ENCODE assay signal across 8 mouse cellular contexts in the genomic region with DNA sequence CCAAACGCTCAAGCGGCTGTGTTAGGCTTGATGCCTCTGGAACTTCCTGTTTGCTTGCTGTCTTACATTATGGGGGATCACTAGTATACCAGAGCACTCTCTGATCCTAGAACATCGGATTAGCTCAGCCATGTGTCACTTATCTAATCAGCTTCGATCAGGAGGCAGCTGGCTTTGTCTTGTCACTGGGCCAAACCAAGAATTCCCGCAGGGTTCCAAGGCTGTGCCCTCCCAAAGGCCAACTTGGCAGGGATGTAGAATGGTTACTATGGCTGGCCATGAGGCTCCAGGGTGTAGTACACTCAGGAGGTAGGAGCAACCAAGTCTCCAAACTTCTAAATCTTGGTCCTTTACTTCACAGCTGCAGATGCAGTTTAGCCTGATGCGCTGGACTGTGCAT. TPM values are rescaled to one million over a fixed set of nuclear protein-coding genes. Genes with fewer than 3 reads are reported as not detected.
DNase-seq lines count a peak whose midpoint lies in the region; ATAC-seq and TF ChIP-seq lines count a peak whose summit lies in the region.

No protein-coding gene starts in this region.

- peak overlapping the region; percentile 92 for H3K4me2 ChIP-seq in kidney, postnatal 0 days (ENCODE audit: low read length)
- peak overlapping the region; percentile 66 for H3K4me2 ChIP-seq in intestine, embryonic 16.5 days (ENCODE audit: low read depth, low read length)
- H3K4me2 ChIP-seq in neural tube, embryonic 15.5 days, result peak overlapping the region; percentile 98

- peak overlapping the region; percentile 92 for H3K27ac ChIP-seq in kidney, postnatal 0 days
- peak overlapping the region; percentile 97 for H3K27ac ChIP-seq in intestine, embryonic 16.5 days (ENCODE audit: low read length)
- H3K27ac ChIP-seq in neural tube, embryonic 15.5 days (replicated peaks), result peak overlapping the region; percentile 90

- H3K36me3 ChIP-seq in kidney, postnatal 0 days (ENCODE audit: insufficient read depth, low read length), result peaks cover 16% of the 10 kb centered on the region
- peaks cover 31% of the 10 kb centered on the region for H3K36me3 ChIP-seq in erythroblast, embryonic 14.5 days (ENCODE audit: control insufficient read depth)
- peaks cover 21% of the 10 kb centered on the region; the same call in 1 of the 2 replicates for H3K36me3 ChIP-seq in intestine, embryonic 16.5 days (ENCODE audit: control insufficient read depth, insufficient read depth, low read length)
- peaks cover 7% of the 10 kb centered on the region for H3K36me3 ChIP-seq in neural tube, embryonic 15.5 days

- no peaks in the 10 kb centered on the region for H3K9me3 ChIP-seq in kidney, postnatal 0 days (replicated peaks; ENCODE audit: low read length)
- no peaks in the 10 kb centered on the region; the same call in 1 of the 2 replicates for H3K9me3 ChIP-seq in erythroblast, embryonic 14.5 days (ENCODE audit: control insufficient read depth, low read length)
- no peaks in the 10 kb centered on the region for H3K9me3 ChIP-seq in intestine, embryonic 16.5 days (ENCODE audit: control insufficient read depth, low read length)
- H3K9me3 ChIP-seq in neural tube, embryonic 15.5 days (replicated peaks), result no peaks in the 10 kb centered on the region

- H3K4me1 ChIP-seq in kidney, postnatal 0 days (replicated peaks; ENCODE audit: insufficient read depth, low read length), result peaks cover 16% of the 10 kb centered on the region
- peaks cover 60% of the 10 kb centered on the region for H3K4me1 ChIP-seq in erythroblast, embryonic 14.5 days (ENCODE audit: control insufficient read depth)
- peaks cover 29% of the 10 kb centered on the region for H3K4me1 ChIP-seq in intestine, embryonic 16.5 days (ENCODE audit: control insufficient read depth, insufficient read depth, low read length)
- H3K4me1 ChIP-seq in neural tube, embryonic 15.5 days, result peaks cover 25% of the 10 kb centered on the region

- H3K4me3 ChIP-seq in kidney, postnatal 0 days (replicated peaks; ENCODE audit: low read depth, low read length), result peak overlapping the region; percentile 74; the same call in 1 of the 2 replicates
- peak overlapping the region; percentile 82 for H3K4me3 ChIP-seq in erythroblast, embryonic 14.5 days (replicated peaks)
- H3K4me3 ChIP-seq in intestine, embryonic 16.5 days (ENCODE audit: low read length), result peak overlapping the region; percentile 92
- H3K4me3 ChIP-seq in neural tube, embryonic 15.5 days (replicated peaks), result peak overlapping the region; percentile 82

- peak overlapping the region; percentile 86 for H3K9ac ChIP-seq in kidney, postnatal 0 days (ENCODE audit: low read depth, low read length)
- H3K9ac ChIP-seq in intestine, embryonic 16.5 days (ENCODE audit: low read depth, low read length), result peak overlapping the region; percentile 96
- H3K9ac ChIP-seq in neural tube, embryonic 15.5 days (replicated peaks), result peak overlapping the region; percentile 65

- no peak for DNase-seq in kidney, postnatal 0 days (ENCODE audit: low spot score)
- DNase-seq in kidney, postnatal 4 days, result no peak
- DNase-seq in NIH3T3 (ENCODE audit: low read depth), result peak; percentile 77
- DNase-seq in thymus, postnatal 4 days, result no peak
- no peak for DNase-seq in thymus, postnatal 25 days

- no peak for ATAC-seq in kidney, postnatal 0 days (replicated peaks; ENCODE audit: low FRiP score, low read depth)
- no peak for ATAC-seq in intestine, embryonic 16.5 days
- ATAC-seq in neural tube, embryonic 15.5 days (ENCODE audit: low FRiP score), result no peak

- no peak for TF ChIP-seq CTCF in kidney, postnatal 0 days (IDR thresholded peaks at IDR 0.05; ENCODE audit: low read depth)

- 40% methylated on average over 6 of the region's 6 CpGs for WGBS in kidney, postnatal 0 days
- WGBS in intestine, embryonic 16.5 days, result 23% methylated on average over 6 of the region's 6 CpGs
- 41% methylated on average over 6 of the region's 6 CpGs for WGBS in neural tube, embryonic 15.5 days

- no peaks in the 10 kb centered on the region for H3K27me3 ChIP-seq in kidney, postnatal 0 days (ENCODE audit: insufficient read depth, low read length)
- H3K27me3 ChIP-seq in erythroblast, embryonic 14.5 days (ENCODE audit: control insufficient read depth), result no peaks in the 10 kb centered on the region; the same call in 1 of the 2 replicates
- no peaks in the 10 kb centered on the region for H3K27me3 ChIP-seq in intestine, embryonic 16.5 days (replicated peaks; ENCODE audit: control insufficient read depth, insufficient read depth, low read length)
- H3K27me3 ChIP-seq in neural tube, embryonic 15.5 days (replicated peaks), result no peaks in the 10 kb centered on the region

RNA-seq across cellular contexts. Expression of a gene that starts 1.0 kb away (rescaled TPM):
- 21.2 and 24.7 TPM in 2 replicates for polyA plus RNA-seq in kidney, postnatal 0 days (2015; fragmentation: Nextera tagmentation; extraction: Ambion mirVana)
- 94.9 and 97.5 TPM in 2 replicates for polyA plus RNA-seq in erythroblast, embryonic 14.5 days (2012)
- polyA plus RNA-seq in intestine, embryonic 16.5 days (2015; fragmentation: Nextera tagmentation; extraction: Ambion mirVana), result 36.2 and 40.0 TPM in 2 replicates
- polyA plus RNA-seq in neural tube, embryonic 15.5 days (2015; fragmentation: Nextera tagmentation; extraction: Ambion mirVana), result 6.8 and 15.4 TPM in 2 replicates

RNA-seq across cellular contexts. Expression of a gene that starts 9.9 kb away (rescaled TPM):
- 354 and 392 TPM in 2 replicates for polyA plus RNA-seq in kidney, postnatal 0 days (2015; fragmentation: Nextera tagmentation; extraction: Ambion mirVana)
- 4.8 and 8.0 TPM in 2 replicates for polyA plus RNA-seq in erythroblast, embryonic 14.5 days (2012)
- polyA plus RNA-seq in intestine, embryonic 16.5 days (2015; fragmentation: Nextera tagmentation; extraction: Ambion mirVana), result 736 and 778 TPM in 2 replicates
- 189 and 207 TPM in 2 replicates for polyA plus RNA-seq in neural tube, embryonic 15.5 days (2015; fragmentation: Nextera tagmentation; extraction: Ambion mirVana)

RNA-seq across cellular contexts. Expression of a gene that starts 15.6 kb away (rescaled TPM):
- polyA plus RNA-seq in kidney, postnatal 0 days (2015; fragmentation: Nextera tagmentation; extraction: Ambion mirVana), result 12.5 and 14.9 TPM in 2 replicates
- polyA plus RNA-seq in erythroblast, embryonic 14.5 days (2012), result 22.2 and 31.8 TPM in 2 replicates
- polyA plus RNA-seq in intestine, embryonic 16.5 days (2015; fragmentation: Nextera tagmentation; extraction: Ambion mirVana), result 9.8 and 11.3 TPM in 2 replicates
- polyA plus RNA-seq in neural tube, embryonic 15.5 days (2015; fragmentation: Nextera tagmentation; extraction: Ambion mirVana), result 2.1 and 5.1 TPM in 2 replicates

RNA-seq across cellular contexts. Expression of a gene that starts 44.5 kb away (rescaled TPM):
- polyA plus RNA-seq in kidney, postnatal 0 days (2015; fragmentation: Nextera tagmentation; extraction: Ambion mirVana), result 19.4 and 23.3 TPM in 2 replicates
- 0.07 and 0.08 TPM in 2 replicates for polyA plus RNA-seq in erythroblast, embryonic 14.5 days (2012)
- 22.4 and 27.4 TPM in 2 replicates for polyA plus RNA-seq in intestine, embryonic 16.5 days (2015; fragmentation: Nextera tagmentation; extraction: Ambion mirVana)
- 6.7 and 9.5 TPM in 2 replicates for polyA plus RNA-seq in neural tube, embryonic 15.5 days (2015; fragmentation: Nextera tagmentation; extraction: Ambion mirVana)

RNA-seq across cellular contexts. Expression of a gene that starts 44.7 kb away (rescaled TPM):
- polyA plus RNA-seq in kidney, postnatal 0 days (2015; fragmentation: Nextera tagmentation; extraction: Ambion mirVana), result 64.5 and 73.3 TPM in 2 replicates
- polyA plus RNA-seq in erythroblast, embryonic 14.5 days (2012), result 0.16 and 0.80 TPM in 2 replicates
- 76.7 and 86.4 TPM in 2 replicates for polyA plus RNA-seq in intestine, embryonic 16.5 days (2015; fragmentation: Nextera tagmentation; extraction: Ambion mirVana)
- 103 and 113 TPM in 2 replicates for polyA plus RNA-seq in neural tube, embryonic 15.5 days (2015; fragmentation: Nextera tagmentation; extraction: Ambion mirVana)

Comparison
In these comparisons a context has a peak if more than half of its experiments do, and no peak if none do; other contexts are left out.
1. RNA of a gene that starts 9.9 kb away (polyA plus RNA-seq): 736 to 778 TPM in intestine, embryonic 16.5 days, 354 to 392 TPM in kidney, postnatal 0 days and 189 to 207 TPM in neural tube, embryonic 15.5 days; 4.8 to 8.0 TPM in erythroblast, embryonic 14.5 days; every median in the first group is over 10 times any median in the second.
2. Peak in every context shown above with its lines, with median percentiles within 50 percentile points of each other: H3K27ac ChIP-seq, H3K4me2 ChIP-seq, H3K4me3 ChIP-seq and H3K9ac ChIP-seq.